Mouse (Mus musculus) small intestine, adult 2 months (tissue): ENCODE measurements around the gene Hnrnpul1.

Experiments
- CTCF ChIP-seq: fragments of 200-500 bp; IDR thresholded peaks from 2 replicates; pipeline ENCODE4 v1.5.1; 2012; ENCODE audit warnings: low read depth, mild to moderate bottlenecking, control low read depth, inconsistent platforms, low read length, moderate library complexity, mixed read lengths; ENCODE audit not compliant: insufficient replicate concordance, insufficient read length; ENCODE audit errors: extremely low read depth
- POLR2A ChIP-seq: fragments of 200-500 bp; IDR thresholded peaks from 2 replicates; pipeline ENCODE4 v1.6.1; 2012; ENCODE audit warnings: low read depth, mild to moderate bottlenecking, control low read depth, inconsistent platforms, low read length, moderate library complexity

- TF ChIP-seq POLR2A (no peak), CTCF (no peak)
Measured at GRCm38 (mm10) chr7:25755468-25755833, 894 bp upstream of the Hnrnpul1 start.
